Mouse (Mus musculus): ENCODE results near the gene Nup107.

Gene Nup107

DNA sequence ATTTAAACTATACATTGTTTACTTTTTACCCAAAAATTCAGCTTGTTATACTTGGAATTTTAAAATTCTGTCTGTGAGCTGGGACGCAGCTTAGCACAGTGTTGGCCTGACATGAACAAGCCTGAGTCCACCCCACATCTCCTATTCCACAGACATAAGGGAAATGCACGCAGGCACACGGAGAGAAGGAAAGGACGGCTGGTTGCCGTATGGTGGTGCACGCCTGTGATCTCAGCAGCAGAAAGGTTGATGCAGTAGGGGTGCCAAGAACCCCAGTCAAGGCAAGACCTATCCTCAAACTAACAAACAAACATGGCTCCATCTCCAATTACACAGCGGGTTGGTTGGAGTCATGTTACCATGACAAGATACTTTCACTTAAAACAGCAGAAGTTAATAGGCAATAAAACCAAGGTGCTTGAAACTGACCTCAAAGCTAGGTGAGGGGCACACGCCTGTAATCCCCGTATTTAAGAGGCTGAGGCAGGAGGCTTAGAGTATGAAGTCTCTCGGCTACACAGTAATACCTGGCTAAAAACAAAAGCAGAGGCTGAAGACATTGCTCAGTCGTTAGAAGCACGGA, 14.1 kb downstream of the Nup107 start:
- DNase-seq (ENCODE audit: low spot score): peak; percentile 95

DNA sequence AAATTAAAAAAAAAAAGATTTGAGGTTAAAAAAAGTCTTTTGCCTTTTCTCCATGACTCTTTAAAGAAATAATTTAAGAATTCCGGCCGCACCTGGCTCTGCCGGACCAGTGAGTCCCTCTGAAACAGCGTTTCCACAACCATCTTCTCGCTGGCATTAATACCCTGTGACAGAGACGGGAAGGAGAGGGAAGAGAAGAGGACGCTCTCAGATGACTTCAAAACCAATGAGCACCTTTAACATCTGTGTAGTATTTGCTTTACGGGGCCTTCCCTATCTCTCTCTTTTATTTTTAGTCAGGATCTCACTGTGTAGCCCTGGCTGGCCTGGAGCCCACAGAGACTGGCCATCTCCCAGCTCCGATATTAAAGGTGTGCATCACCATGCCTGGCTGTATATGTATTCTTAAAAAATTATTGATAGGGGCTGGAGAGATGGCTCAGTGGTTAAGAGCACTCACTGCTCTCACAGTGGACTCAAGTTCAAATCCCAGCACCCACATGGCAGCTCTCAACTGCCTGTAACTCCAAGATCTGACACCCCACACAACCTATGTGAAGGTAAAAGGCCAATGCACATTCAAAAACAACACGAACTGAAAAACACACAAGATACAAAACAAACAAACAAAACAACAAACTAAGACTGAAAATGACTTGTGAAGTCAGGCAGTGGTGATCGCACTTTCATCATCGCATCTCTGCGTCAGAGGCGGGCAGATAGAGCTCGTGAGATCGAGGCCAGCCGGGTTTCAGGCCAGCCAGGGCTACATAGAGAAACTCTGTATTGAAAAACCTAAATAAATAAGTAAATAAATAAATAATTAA, 14.8 kb downstream of the Nup107 start:
- peak; percentile 96 for DNase-seq (ENCODE audit: low spot score)

DNA sequence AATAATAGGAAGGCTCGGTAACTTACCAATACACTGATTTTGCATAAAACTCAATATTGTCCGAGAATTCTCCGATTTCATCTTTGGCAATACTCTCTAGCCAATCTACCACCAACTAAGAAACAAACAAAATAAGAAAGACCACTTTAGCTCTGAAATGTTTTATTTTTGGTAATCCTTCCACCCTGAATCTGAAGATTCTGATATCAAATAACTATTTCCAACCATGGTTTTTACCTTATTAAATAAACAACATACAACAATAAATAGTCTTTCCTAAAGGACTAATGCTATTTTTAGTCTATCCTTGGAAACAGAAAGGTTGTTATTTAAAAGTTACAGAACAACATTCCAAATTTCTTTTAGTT, 15.4 kb downstream of the Nup107 start:
- DNase-seq (ENCODE audit: low spot score): peak; percentile 92

DNA sequence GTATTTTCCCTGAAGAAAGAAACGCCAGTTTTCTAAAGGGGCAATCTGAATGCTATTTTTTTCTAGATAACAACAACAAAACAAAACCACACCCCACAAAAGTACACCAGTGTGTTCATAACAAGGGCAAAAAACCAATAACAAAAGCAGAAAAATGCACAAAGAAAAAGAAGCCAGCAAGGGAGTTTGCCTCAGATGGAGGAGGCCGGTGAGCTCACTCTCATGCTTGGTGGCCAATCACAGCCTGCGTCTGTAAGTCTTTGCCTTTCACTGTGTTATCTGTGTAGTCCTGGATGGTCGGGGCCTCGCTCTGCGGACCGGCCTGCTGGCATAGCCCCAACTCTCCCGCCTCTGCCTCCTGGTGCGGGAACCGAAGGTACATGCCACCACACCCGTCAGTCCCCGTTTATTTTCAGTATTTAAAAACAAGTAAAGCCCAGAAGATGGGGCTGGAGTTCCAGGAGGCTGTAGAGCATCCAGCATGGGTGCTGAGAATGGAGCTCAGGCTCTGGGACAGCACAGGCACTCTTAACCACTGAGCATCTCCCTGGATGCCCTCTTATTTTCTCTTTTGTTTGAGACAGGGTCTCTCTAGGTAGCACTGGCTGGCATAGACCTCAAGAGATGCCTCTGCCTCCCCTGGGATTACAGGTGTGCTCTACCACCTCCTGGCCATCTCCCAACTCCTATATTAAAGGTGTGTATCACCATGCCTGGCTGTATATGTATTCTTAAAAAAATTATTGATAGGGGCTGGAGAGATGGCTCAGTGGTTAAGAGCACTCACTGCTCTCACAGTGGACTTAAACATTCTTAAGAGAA, 16.0 kb downstream of the Nup107 start:
- DNase-seq (ENCODE audit: low spot score): no peak

DNA sequence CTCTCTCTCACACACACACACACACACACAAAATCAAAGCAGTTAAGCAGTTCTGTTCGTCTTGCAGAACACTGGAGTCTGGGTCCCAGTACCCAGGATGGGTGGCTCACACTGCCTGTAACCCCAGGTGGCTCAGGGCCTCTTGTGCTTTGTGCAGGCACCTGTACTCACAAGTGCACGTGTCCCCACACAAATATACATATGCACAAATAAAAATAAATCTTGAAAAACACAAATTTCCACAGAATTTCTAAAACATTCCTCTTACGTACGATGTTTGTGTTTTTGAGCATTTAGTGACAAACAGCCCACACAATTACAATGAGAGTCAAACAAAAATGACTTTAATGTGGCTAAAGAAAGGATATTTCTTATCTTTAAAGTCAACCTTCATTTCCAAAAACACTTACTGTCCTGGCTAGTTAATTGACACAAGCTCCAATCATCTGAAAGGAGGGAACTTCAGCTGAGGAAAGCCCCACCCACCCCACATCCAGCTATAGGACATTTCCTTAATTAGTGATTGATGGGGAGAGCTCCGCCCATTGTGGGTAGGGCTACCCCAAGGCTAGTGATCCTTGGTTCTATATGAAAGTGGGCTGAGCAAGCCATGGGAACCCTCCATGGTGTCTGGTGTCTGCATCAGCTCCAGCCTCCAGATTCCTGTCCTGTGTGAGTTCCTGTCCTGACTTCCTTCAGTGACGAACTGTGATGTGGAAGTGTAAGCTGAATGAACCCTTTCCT, 16.9 kb downstream of the Nup107 start:
- DNase-seq (ENCODE audit: low spot score): peak; percentile 97

DNA sequence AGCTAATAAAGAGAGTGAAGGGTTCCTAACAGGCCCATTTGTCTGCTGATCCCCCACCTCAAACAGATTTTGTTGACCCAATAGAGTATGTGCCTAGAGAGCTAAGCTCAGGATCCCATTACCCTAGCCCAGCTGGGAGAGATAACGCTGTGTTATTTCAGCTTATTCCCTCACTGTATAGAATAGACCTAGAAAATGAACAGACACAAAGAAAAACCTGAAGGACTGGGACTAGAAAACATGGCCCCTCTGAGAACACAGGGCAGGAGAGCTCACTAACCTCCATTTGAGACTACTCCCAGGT, 17.7 kb downstream of the Nup107 start:
- peak; percentile 96 for DNase-seq (ENCODE audit: low spot score)

DNA sequence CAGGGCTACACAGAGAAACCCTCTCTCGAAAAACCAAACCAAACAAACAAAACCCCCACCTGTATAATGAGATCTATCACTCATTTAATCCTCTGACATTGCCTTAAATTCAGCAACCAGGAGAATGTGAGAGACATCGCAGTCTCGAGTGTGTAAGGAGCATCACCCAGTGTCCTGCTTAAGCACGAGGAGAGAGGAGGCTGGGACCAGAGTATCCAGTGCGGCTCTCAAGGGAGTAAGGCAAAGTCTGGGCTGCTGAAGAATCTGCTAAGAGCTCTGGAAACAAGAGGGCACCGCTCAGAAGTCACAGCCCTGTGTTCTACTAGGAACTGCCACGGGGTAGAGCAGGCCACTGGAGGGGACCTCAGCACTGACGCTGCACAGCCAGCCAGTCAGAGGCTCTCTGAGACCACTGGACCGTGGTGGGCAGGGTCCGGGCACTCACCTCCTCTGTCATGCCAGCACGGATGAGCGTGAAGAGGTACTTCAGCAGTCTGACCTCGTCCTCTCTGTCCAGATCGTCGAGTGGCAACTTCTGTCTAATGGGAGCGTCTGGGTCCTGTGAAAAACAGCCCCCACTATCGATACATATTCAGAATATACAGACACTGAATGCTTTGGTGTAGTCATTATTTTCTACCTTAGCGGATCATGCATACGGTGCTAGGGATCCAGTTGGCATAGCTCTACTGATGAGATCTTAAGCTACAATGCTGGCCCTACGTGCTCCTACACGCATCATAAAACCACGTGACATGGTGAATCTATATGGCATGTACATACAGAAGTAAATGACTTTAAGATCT, 18.3 kb downstream of the Nup107 start:
- peak; percentile 96 for DNase-seq (ENCODE audit: low spot score)

DNA sequence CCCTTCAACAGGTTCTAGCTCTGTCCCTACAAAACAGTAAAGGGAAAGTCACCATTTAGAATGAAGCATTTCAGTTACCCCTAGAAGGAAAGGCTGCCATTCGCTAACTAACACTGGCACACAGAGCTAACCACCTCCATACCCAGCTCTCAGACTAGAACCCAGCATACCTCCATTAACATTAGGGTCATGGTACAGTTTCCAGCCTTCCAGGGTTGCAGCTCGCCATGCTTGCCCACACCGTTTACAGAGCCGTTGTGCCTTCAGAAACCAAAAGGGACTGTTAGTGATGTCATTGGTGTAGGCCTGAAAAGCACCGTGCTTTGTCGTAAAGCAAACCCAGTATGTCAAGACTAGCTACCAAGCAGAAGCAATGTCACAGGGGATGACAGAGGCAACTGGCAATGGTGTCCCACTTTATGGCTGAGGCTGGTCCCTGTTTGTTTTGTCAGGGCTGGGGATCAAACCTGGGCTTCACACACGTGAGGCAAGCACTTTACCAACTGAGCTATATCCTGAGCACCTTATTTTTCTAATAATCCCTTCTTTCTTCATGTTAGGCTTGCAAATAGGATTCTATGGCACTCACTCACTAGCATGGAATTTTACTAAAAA, 19.3 kb downstream of the Nup107 start:
- peak; percentile 96 for DNase-seq (ENCODE audit: low spot score)

DNA sequence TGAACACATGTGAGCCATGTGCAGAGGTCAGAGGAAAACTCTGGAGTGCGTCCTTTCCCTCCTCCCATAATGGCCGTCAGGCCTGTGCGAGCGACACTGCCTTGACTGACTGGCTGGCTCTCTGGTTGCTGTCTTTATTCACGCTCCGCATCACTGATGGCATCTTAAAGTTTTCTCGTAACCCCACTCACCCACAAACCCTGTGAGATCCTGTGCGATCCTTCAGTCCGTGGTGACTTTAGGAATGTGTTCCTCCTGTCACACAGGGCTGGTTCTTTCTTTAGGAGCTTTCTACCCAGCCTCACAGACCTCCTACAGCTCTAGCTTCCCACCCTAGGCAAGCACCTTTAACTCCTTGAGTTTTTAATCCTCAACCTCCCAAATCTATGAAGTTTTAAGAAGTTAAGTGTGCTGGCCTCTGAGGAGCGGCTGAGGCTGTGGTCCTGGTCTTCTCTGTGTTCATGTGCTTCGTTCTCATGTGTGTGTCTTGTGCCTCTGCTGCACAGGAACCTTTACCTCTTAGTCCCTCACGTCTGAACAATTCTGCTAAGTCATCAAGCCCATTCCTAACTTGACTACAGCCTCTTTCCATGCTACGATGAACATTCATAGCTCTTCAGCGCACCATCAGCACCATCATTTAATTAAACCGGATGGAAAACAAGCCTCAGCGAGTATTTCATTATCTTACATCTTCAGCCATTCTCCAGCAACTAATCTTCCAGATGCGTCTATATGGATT, 20.0 kb downstream of the Nup107 start:
- peak; percentile 97 for DNase-seq (ENCODE audit: low spot score)

DNA sequence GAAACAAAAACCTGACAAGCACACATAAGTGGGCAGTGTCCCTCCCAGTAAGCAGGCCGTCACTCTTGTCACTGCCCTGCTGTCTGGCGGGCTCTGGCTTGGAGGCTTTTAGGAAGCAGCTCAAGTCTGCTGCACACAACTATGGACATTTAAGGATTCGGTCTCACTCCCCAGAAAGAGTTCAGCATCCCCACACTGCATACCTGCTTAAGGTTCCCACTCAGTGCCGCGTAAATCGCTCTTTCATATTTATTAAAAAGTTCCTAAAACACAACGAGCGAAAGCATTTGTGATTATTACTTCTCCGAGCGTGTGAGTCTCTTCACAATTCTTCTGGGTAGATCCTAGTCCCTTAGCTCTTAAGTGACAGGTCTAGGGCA, 21.4 kb downstream of the Nup107 start:
- DNase-seq (ENCODE audit: low spot score): peak; percentile 95

DNA sequence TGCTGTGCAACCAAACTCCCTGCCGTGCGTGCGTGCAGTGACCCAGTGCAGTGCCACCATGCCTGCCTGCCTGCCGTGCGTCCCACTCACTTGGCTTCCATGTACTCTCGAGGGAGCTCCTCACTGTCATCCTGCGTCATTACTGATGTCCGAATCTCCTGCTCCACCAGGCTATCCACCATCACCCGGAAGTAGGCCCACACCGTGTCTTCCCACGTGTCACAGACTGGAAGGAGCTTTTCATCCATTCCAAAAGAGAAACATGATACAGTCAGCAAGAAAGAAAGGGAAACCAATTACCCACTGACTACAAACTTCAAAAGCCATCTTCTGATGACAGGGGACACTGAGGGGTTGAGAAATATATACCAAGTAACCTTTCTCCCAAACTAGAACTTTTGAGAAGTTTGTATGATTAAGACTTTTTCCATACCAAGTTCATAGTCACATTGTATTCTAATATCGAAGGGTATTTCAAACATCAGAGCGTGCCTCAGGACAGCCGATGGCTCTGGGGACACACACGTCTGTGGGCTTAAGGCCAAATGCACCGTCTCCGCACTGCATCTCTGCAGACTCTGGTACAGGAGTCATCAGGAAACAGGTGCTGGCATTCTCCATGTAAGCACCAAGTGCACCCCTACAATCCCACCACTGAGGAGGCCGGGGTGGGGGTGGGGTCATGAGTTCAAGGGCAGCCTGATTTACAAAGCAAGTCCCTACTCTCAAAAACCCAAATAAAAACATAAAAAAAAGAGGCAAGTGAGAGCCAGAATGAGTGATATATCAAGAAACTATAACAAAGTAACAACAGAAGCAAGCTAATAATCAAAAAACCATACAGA, 22.0 kb downstream of the Nup107 start:
- DNase-seq (ENCODE audit: low spot score): peak; percentile 96

DNA sequence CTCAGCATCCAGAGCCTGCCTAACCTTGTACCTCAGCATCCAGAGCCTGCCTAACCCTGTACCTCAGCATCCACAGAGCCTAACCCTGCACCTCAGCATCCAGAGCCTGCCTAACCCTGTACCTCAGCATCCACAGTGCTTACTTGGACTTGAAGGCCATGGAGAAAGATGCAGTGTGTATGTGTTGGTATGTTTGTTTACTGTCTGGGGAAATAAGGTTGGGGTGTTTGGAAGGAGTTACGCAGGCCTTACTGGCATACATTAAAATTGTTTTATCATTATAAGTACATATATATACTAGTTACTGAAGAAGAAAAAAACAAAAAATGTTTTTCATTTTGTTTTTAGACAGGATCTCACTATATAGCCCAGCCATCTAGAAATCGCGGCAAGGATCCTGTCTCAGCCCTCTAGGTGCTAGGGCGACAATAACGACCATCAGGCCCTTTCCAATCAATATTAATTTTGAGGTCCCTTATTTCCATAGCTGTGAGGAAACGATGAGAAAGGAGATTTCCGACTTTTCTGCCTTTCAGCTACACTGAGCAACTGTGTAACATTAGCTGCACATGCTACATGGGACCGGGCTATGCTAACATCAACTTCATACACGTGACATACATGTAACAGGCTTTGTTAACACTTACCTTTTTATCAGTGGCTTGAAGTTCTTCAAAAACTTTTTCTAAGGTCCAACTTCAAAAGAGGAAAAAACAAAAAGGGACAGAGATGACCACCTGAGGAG, 22.8 kb downstream of the Nup107 start:
- peak; percentile 95 for DNase-seq (ENCODE audit: low spot score)

DNA sequence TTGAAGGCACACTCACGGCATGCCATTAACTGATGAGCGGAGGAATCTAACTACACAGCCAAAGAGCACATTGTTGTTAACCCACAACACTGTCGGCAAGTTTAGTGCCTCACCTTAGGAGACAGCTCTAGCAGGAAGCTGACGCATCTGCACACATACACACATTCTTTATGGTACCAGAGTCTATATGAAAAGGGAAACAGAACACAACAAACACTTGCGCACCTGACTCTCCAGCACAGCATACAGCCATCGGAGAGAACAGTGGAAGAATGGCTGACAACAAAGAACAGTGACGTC, 24.4 kb downstream of the Nup107 start:
- peak; percentile 95 for DNase-seq (ENCODE audit: low spot score)

DNA sequence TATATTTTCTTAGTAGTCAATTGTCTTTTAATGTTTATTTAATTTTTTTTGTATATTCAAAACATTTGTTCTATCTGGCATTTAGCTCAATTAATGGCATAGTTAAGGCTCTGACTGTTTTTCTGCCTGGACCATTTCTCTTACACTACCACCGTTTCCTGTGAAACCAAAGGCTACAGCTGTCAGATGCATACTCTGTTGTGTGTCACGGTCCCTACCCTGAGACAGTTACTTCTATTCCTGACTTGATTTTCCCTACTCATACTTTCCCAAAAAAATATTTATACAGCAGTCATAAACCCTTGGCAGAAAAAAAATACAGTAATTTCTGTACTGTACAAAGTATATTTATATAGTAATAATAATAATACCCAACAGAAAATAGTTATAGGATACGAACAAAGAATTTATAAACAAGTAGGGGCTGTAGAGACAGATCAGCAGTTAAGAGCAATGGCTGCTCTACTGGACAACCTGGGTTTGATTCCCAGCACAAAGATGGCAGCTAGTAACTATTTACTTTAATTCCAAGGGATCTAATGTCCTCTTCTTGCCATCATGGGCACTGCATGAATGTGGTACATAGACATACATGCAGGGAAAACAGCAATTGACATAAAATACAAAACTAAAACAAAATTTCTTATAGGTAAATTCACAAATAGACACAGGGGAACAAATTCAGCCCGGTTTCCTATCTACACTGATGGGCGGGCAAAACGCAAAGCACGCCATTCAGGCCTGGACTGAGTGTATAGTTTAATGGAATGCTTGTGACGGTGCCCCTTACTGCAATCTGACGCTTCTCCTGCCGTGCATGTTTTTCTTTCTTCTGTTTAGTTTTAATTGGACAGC, 25.0 kb downstream of the Nup107 start:
- peak; percentile 93 for DNase-seq (ENCODE audit: low spot score)

DNA sequence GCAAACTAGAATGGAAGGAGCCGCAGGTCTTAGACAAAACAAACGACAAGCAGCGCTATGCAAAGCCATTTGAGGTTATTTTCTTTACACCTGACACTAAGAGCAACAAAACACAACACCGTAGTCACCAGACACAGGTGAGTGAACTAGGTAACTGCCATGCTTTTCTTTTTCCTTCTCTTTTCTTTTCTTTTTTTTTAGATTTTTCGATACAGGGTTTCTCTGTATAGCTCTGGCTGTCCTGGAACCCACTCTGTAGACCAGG, 25.7 kb downstream of the Nup107 start:
- DNase-seq (ENCODE audit: low spot score): peak; percentile 95

DNA sequence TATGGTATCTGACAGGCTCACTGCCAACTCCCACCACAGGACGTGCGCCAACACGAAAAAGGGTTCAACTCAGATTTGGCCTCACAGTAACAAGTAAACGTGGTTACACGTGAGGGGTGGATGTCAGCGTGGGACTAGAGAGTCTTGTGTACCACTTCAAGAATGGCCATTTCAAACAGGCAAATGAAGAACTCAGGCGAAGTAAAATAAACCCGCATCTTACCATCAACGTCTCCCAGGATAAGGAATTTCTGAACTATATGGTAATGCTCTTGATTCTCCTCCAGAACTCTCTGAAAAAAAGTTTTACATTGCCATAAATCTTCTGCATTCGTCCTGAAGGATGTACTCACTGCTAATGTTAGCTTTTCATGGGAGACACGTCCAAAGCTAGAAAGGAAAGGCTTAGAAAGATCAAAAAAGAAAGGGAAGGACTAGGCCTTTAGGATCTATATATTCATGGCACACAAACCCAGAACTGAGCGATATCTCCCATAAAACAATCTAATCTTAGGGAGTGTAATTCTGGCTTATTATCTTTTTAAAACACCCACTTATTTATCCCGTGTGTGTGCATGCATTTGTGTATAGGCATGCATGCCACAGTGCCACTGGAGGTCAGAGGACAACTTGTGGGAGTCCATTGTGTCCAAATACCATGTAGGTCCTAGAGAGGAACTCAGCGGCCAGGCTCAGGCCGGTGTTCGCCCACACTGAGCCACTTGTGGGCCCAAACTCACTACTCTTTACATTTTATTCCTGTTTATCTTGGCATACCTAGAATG, 26.2 kb downstream of the Nup107 start:
- peak; percentile 98 for DNase-seq (ENCODE audit: low spot score)

DNA sequence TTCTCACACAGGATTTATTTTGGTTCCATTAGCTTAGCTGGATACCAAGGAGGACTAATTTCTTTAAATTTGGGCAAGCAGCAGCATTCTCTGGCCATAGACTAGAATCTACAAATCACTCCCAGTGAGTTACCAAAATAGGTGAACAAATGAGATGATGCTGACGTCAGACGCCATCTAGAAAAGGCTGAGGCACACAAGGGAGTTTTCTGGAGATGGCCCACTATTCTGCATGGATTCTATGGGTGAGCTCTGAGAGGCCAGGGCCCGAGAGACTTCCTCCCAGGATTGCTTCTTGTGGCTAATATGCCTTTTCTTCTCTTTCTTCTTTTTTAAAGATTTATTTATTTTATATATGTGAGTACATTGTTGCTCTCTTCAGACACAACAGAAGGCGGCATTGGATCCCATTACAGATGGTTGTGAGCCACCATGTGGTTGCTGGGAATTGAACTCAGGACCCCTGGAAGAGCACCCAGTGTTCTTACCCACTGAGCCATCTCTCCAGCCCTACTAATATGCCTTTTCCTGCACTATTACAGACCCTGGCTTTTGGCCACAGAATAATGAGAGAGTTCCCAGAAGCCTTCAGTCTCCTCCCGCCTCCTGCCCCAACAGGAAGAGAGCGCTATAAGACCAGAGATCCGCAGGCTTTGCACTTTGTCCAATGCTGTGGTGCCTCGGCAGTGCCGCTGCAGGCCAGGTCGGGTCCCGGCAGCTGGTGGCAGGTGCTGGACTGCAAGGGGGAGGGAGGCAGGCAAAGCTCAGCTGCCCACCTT, 27.2 kb downstream of the Nup107 start:
- DNase-seq (ENCODE audit: low spot score): peak; percentile 96
